Mouse (Mus musculus) urinary bladder, postnatal 10 days (tissue): ENCODE results near the gene Aaas.
A peak's percentile ranks its signal among the peaks of the same experiment; 100 is the strongest.

Experiments
- DNase-seq: peaks from one replicate; pipeline ENCODE4 v3.0.0; 2022; ENCODE audit warnings: low spot score

Aaas gene

DNA sequence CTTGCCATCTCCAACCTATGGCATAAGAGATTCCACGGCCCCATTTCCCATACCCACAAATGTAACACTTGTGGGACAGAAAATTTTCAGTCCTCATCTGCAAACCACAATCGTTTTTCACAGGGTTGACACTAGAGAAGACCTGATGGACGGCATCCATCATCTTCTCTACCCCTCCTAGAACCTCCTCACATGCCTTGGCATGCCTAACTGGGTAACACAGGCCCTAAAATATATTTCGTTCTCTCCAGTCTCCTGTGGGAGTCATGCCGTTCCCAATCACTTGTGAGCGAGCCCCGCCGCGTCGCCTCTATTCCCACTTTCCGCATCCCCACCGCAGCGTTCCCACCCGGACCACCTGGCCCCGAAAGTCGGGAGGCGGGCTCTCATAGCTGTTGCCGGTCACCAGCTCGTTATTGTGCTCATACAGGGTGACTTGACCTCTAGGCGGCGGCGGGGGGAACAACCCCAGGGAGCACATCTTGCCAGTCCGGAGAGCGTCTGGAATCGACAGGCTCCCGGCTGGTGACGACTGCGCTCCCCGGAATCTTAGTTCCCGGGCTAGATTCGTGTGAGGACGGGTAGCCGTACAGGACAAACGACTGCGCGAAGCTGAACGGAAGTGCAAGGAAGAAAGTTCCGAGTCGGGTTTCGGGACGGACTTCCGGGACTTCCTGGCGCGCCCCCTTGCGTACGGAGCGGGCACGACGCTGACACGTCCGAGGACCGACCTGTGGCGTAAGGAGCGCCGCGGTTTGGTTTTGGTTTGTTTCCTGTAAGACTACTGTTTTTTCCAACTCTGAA lies at the start of gene Aaas:
Gene Aaas (minus strand): TSS at position 634 of the 804 bp plus-strand sequence.
- DNase-seq, result peak; percentile 88

DNA sequence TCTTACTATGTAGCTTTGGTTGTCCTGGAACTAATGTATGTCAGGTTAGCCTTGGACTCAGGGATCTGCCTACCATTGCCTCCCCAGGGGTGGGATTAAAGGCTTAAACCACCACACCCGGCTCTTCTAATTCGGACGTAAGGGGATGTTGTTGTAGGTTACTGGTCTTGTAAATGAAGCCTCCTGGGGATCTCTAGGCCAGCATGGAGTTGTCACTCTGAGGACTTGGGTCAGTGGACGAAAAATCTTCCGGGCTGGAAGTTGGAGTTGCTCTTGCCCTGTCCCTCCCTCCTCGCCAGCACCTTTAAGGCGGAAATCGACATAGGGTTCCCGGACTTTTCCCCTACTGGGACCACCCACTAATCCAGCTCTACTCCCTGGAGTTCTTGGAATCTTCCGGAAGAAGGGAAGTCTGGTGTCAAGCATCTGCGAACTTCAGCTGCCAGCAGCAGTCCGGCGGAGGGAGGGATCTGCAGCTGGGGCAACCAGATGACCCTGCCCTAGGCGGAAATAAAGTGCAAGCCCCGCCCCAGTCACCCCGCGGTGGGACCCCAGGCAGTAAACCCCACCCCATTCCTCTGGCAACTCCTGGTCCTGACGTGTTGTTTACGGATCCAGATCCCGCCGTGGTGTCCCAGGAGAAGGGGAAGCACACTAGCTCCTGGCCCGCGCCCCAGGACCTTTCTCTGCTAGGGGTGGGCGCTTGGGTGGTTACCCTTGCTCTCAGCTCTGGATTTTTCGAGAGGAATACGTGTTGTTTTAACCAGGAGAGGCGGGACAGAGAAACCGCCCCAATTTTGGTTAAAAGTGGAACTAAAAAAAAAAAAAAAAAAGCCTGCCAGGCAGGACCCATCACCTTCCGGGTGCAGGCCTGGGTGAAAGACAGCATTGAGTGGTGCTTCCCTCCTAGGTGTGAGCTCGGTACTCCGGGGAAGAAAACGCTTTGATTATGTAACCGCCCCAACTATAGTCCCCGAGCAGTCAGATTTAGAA lies 49.0 kb upstream of the Aaas start:
- DNase-seq, result peak; percentile 45

DNA sequence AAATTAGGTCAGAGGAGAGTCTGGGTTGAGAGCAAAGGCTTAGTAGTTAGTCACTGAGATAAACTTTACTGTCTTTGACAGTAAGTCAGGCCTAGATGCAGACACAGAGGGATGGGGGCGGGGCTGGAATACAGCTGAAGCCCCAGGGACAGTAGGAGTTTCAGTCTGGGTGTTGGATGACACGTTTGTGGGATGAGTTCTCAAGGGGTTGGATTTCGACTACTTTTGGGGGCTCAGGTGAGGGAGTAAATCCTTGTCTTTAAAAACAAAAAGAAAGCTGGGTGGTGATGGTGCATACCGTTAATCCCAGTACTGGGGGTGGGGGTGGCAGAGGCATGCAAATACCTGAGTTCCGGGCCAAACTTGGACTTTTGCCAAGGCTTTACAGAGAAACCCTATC lies 48.1 kb upstream of the Aaas start:
- no peak for DNase-seq

- DNase-seq, result no peak
Observed at GRCm38 (mm10) chr15:102395061-102395460, 44.5 kb upstream of the Aaas start.

DNA sequence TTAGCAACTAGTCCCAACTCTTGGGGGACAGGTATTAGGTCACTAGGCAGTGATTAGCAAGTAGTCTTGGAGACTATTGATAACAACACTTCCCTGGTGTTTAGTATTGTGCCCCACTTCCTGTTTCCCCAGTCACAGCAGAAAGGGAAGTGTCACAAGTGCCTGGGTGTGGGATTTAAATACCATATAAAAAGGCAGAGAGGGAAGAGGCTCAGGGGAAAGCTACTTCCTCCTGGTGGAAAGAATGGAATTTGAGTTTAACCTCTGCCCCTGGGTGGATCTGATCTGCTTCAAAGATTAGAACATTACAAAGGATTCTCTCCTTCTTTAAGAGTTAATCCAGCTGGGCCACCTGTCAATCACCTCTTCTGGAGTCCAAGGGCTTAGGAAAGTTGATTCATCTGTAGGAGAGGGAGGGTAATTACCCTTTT lies 43.0 kb upstream of the Aaas start:
- DNase-seq, result no peak

GRCm38 (mm10) chr15:102392520-102392919 lies 41.9 kb upstream of the Aaas start:
- no peak for DNase-seq

DNA sequence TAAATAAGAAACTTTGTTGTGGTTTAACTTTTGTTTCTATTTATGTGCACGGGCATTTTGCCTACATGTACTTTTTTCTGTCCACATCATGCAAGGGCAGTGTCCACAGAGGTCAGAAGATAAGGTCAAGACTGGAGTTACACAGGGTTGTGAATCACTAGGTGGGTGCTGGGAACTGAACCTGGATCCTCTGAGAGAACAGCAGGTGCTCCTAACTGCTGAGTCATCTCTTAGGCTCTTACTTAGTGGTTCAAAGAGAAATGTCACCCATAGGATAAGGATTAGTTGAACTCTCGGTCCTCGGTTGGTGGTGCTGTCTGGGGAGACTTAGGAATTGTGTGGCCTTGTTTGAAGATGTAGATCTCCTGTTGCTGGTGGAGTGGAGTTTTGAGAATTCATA lies 38.4 kb upstream of the Aaas start:
- no peak for DNase-seq

DNA sequence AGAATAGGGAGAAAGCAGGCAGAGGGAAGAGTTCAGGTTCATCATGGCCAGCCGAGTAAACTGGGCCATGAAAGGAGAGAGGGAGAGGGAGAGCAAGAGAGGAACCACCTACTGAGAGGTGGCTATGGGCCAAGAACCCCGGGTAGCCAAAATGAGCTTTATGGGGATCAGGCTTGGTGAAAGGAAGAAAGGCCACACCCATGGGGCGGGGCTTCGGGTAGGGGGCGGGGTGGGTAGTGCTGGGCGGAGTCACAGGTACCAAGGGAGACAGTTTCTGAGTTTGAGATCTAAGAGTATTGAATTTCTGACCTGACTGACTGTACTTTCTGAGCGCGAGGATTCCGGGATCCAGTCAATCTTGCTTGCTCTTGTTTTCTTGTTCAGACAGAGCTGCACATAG lies 36.1 kb upstream of the Aaas start:
- no peak for DNase-seq

GRCm38 (mm10) chr15:102383671-102384070 lies 33.1 kb upstream of the Aaas start:
- DNase-seq, result no peak

- DNase-seq, result peak; percentile 65
Observed at GRCm38 (mm10) chr15:102381575-102381974, 31.0 kb upstream of the Aaas start.

- no peak for DNase-seq
Observed at GRCm38 (mm10) chr15:102377810-102378262, 27.3 kb upstream of the Aaas start.

GRCm38 (mm10) chr15:102377163-102377543 lies 26.6 kb upstream of the Aaas start:
- DNase-seq, result peak; percentile 53

- DNase-seq, result no peak
Observed at GRCm38 (mm10) chr15:102376453-102377162, 26.0 kb upstream of the Aaas start.

GRCm38 (mm10) chr15:102370727-102371126 lies 20.2 kb upstream of the Aaas start:
- no peak for DNase-seq

- DNase-seq, result no peak
Observed at GRCm38 (mm10) chr15:102369972-102370371, 19.4 kb upstream of the Aaas start.

- DNase-seq, result no peak
Observed at GRCm38 (mm10) chr15:102366733-102367344, 16.3 kb upstream of the Aaas start, which contains the start of gene Sp7. TSS of gene Sp7 (minus strand) at chr15:102367182.

- DNase-seq, result no peak
Observed at GRCm38 (mm10) chr15:102366238-102366637, 15.7 kb upstream of the Aaas start.

DNA sequence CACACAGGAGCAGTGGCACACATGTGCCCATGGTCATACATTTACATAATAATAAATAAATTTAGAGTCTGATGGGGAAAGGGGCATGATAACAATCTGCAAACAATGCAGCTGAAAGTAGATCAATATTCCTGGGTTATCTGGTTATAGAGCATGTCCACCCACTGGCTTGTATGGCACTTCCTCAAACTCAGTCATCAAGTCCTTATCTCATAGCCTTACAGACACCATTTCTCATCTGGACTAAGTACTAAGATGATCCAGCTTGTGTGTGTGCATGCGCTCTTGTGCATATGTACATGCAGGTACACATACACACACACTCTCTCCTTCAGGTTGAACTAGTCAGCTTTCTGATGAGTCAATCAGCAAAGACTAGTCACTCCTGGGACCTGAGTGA lies 14.1 kb upstream of the Aaas start:
- no peak for DNase-seq

GRCm38 (mm10) chr15:102362648-102363047 lies 12.1 kb upstream of the Aaas start:
- no peak for DNase-seq

- DNase-seq, result no peak
Observed at GRCm38 (mm10) chr15:102358834-102359233, 8.3 kb upstream of the Aaas start.

GRCm38 (mm10) chr15:102358126-102358525 lies 7.6 kb upstream of the Aaas start:
- no peak for DNase-seq
